Mouse (Mus musculus) intestine, embryonic 15.5 days (tissue): ENCODE data around the gene Ap2b1. TPM values are rescaled to one million over a fixed set of nuclear protein-coding genes. Genes with fewer than 3 reads are reported as not detected.
A peak's percentile ranks its signal among the peaks of the same experiment; 100 is the strongest.
"Not testable (repeated sequence)": the region's sequence is repeated elsewhere in the genome, so short reads cannot be mapped to it uniquely, and the experiment has no call there.

ENCODE experiments used
- ATAC-seq: fragments of 200-750 bp; cut with Nextera tagmentation; 2 replicates; pipeline ENCODE4 v1.8.0; 2017; ENCODE audit warnings: moderate TSS enrichment, moderate library complexity
- H3K27ac ChIP-seq: fragments of 300-500 bp; sonication (generic); 2 replicates; pipeline ENCODE4 v1.5.1; 2015; ENCODE audit warnings: mild to moderate bottlenecking, inconsistent platforms
- H3K27me3 ChIP-seq: fragments of 300-500 bp; sonication (generic); replicated peaks from 2 replicates; pipeline ENCODE4 v1.6.1; 2015; ENCODE audit warnings: inconsistent platforms
- H3K36me3 ChIP-seq: fragments of 300-500 bp; sonication (generic); 2 replicates; pipeline ENCODE4 v1.6.1; 2015; ENCODE audit warnings: inconsistent platforms
- H3K4me1 ChIP-seq: fragments of 300-500 bp; sonication (generic); replicated peaks from 2 replicates; pipeline ENCODE4 v1.6.1; 2015; ENCODE audit warnings: inconsistent platforms
- H3K4me2 ChIP-seq: fragments of 300-500 bp; sonication (generic); replicated peaks from 2 replicates; pipeline ENCODE4 v1.6.1; 2015; ENCODE audit warnings: mild to moderate bottlenecking, inconsistent platforms
- H3K4me3 ChIP-seq: fragments of 300-500 bp; sonication (generic); replicated peaks from 2 replicates; pipeline ENCODE4 v1.5.1; 2015; ENCODE audit warnings: inconsistent platforms
- H3K9ac ChIP-seq: fragments of 300-500 bp; sonication (generic); 2 replicates; pipeline ENCODE4 v1.6.1; 2015; ENCODE audit warnings: inconsistent platforms
- H3K9me3 ChIP-seq: fragments of 300-500 bp; sonication (generic); 2 replicates; pipeline ENCODE4 v1.6.1; 2016; ENCODE audit warnings: inconsistent platforms
- WGBS: fragments of 180-500 bp; shearing (Covaris S2); methylation state at CpG from one replicate; pipeline ENCODE4 v1.1.7; 2015; 5-methylcytosine and 5-hydroxymethylcytosine counted together
- polyA plus RNA-seq: library from polyadenylated mRNA; unstranded; fragments of >200 nt; fragmentation: Nextera tagmentation; extraction: Ambion mirVana; gene quantifications from 2 replicates; pipeline ENCODE4 v1.2.1, GENCODE M21; 2015

The Ap2b1 gene
- polyA plus RNA-seq, 1 experiment from 2014 or later: 51.0 TPM

DNA sequence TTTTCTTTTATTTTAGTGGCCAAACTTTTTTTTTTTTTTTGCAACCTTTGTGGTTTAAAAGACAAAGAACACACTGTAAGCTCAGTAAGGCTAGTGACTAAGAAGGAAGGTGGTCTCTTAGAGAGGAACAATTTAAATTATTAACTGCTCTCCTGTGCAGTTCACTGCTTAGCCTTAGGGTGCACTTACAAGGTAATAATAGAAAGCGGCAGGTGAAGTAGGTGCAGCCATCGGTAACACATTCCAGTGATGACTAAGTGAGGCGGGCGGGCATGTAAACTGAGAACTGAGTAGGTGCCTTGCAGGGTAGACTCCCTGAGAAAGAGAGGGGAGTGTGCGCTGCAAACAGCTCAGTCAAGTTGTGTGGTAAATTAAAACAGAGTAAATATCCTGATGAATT, 4.9 kb downstream of the Ap2b1 start:
- H3K4me1 ChIP-seq: peaks cover 12% of the 10 kb centered on the region
- no peak overlapping the region for H3K27ac ChIP-seq
- ATAC-seq: no peak
- H3K9me3 ChIP-seq: no peaks in the 10 kb centered on the region
- WGBS: 31% methylated on average over 5 of the region's 5 CpGs
- H3K4me3 ChIP-seq: peak overlapping the region; percentile 87; the same call in 1 of the 2 replicates
- no peaks in the 10 kb centered on the region for H3K36me3 ChIP-seq
- peak overlapping the region; percentile 11; the same call in 1 of the 2 replicates for H3K9ac ChIP-seq
- no peaks in the 10 kb centered on the region for H3K27me3 ChIP-seq
- peak overlapping the region; percentile 71 for H3K4me2 ChIP-seq

- no peaks in the 10 kb centered on the region for H3K9me3 ChIP-seq
- no peak overlapping the region for H3K27ac ChIP-seq
- H3K4me2 ChIP-seq: 0 out of 2 replicates have a peak overlapping the region, but pooled peaks have one; percentile 71
- H3K4me3 ChIP-seq: no peak overlapping the region
- H3K4me1 ChIP-seq: peaks cover 12% of the 10 kb centered on the region
- 84% methylated on average over 2 of the region's 2 CpGs for WGBS
- no peaks in the 10 kb centered on the region for H3K36me3 ChIP-seq
- ATAC-seq: no peak
- no peak overlapping the region for H3K9ac ChIP-seq
- no peaks in the 10 kb centered on the region for H3K27me3 ChIP-seq
Observed at GRCm38 (mm10) chr11:83304485-83304884, 5.7 kb downstream of the Ap2b1 start.

- 72% methylated on average over 4 of the region's 4 CpGs for WGBS
Observed at GRCm38 (mm10) chr11:83306700-83307253, 8.0 kb downstream of the Ap2b1 start.

GRCm38 (mm10) chr11:83312471-83312870, 13.6 kb downstream of the Ap2b1 start:
- peaks cover 3% of the 10 kb centered on the region; the same call in 1 of the 2 replicates for H3K36me3 ChIP-seq

More at GRCm38 (mm10) chr11:83306700-83307253, 8.0 kb downstream of the Ap2b1 start:
- Histone ChIP-seq H3K27me3 (no peaks in the 10 kb centered on the region), H3K36me3 (no peaks in the 10 kb centered on the region), H3K4me2 (no peak overlapping the region), H3K9me3 (no peaks in the 10 kb centered on the region), H3K4me1 (peaks cover 12% of the 10 kb centered on the region), H3K27ac (no peak overlapping the region), H3K4me3 (no peak overlapping the region), H3K9ac (no peak overlapping the region)
- ATAC-seq: no peak

DNA sequence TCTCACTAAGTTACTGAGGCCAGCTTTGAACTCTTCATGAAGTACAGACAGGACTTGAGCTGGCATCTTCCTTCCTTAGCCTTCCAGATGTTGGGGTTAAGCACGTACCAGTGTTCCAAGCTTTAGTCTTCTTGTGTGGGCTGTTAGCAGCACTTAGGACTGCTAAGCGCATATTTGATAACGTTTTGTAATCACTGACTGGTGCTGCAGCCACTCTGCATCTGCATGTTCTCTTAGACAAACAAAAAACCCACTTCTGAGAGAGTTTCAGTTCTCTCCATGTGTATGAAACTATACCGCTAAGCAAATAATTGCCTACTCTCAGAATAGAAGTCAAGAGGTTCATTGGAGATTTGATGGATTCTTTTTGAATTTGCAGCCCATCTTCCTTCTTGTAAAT, 20.2 kb downstream of the Ap2b1 start:
- Histone ChIP-seq H3K36me3 (peaks cover 18% of the 10 kb centered on the region), H3K4me3 (no peak overlapping the region), H3K9ac (no peak overlapping the region), H3K27ac (no peak overlapping the region), H3K4me2 (no peak overlapping the region), H3K27me3 (no peaks in the 10 kb centered on the region), H3K9me3 (no peaks in the 10 kb centered on the region), H3K4me1 (no peaks in the 10 kb centered on the region)
- 80% methylated on average over 4 of the region's 4 CpGs for WGBS
- no peak for ATAC-seq

More at GRCm38 (mm10) chr11:83312471-83312870, 13.6 kb downstream of the Ap2b1 start:
- Histone ChIP-seq H3K27me3 (no peaks in the 10 kb centered on the region), H3K4me3 (no peak overlapping the region), H3K9me3 (no peaks in the 10 kb centered on the region), H3K9ac (no peak overlapping the region), H3K4me2 (no peak overlapping the region), H3K27ac (no peak overlapping the region), H3K4me1 (no peaks in the 10 kb centered on the region)
- WGBS: 82% methylated on average over 5 of the region's 5 CpGs
- no peak for ATAC-seq

GRCm38 (mm10) chr11:83326692-83327091, 27.9 kb downstream of the Ap2b1 start:
- H3K4me1 ChIP-seq, H3K27me3 ChIP-seq, H3K4me2 ChIP-seq, H3K9ac ChIP-seq, H3K4me3 ChIP-seq, H3K27ac ChIP-seq, H3K9me3 ChIP-seq, ATAC-seq: not testable (repeated sequence)
- peaks cover 26% of the 10 kb centered on the region for H3K36me3 ChIP-seq
- WGBS: 88% methylated on average over 3 of the region's 3 CpGs

- H3K36me3 ChIP-seq: peaks cover 19% of the 10 kb centered on the region
Observed at GRCm38 (mm10) chr11:83327427-83327826, 28.6 kb downstream of the Ap2b1 start.

GRCm38 (mm10) chr11:83335826-83336225, 37.0 kb downstream of the Ap2b1 start:
- H3K27ac ChIP-seq: no peak overlapping the region
- H3K27me3 ChIP-seq: no peaks in the 10 kb centered on the region
- H3K4me1 ChIP-seq: no peaks in the 10 kb centered on the region
- H3K9me3 ChIP-seq: no peaks in the 10 kb centered on the region
- no peak overlapping the region for H3K9ac ChIP-seq
- H3K4me2 ChIP-seq: no peak overlapping the region
- peaks cover 14% of the 10 kb centered on the region for H3K36me3 ChIP-seq
- 87% methylated on average over 7 of the region's 7 CpGs for WGBS
- no peak for ATAC-seq
- no peak overlapping the region for H3K4me3 ChIP-seq

More at GRCm38 (mm10) chr11:83327427-83327826, 28.6 kb downstream of the Ap2b1 start:
- Histone ChIP-seq H3K9ac (no peak overlapping the region), H3K27me3 (no peaks in the 10 kb centered on the region), H3K4me3 (no peak overlapping the region), H3K27ac (no peak overlapping the region), H3K4me2 (no peak overlapping the region), H3K4me1 (no peaks in the 10 kb centered on the region), H3K9me3 (no peaks in the 10 kb centered on the region)
- WGBS: 61% methylated on average over 3 of the region's 3 CpGs
- no peak for ATAC-seq

GRCm38 (mm10) chr11:83339705-83340104, 40.9 kb downstream of the Ap2b1 start:
- Histone ChIP-seq H3K36me3 (peaks cover 26% of the 10 kb centered on the region), H3K4me1 (no peaks in the 10 kb centered on the region), H3K9me3 (no peaks in the 10 kb centered on the region), H3K4me2 (no peak overlapping the region), H3K9ac (no peak overlapping the region), H3K4me3 (no peak overlapping the region), H3K27ac (no peak overlapping the region), H3K27me3 (no peaks in the 10 kb centered on the region)
- 81% methylated on average over 2 of the region's 2 CpGs for WGBS
- ATAC-seq: no peak

GRCm38 (mm10) chr11:83341716-83342245, 43.0 kb downstream of the Ap2b1 start:
- Histone ChIP-seq H3K4me2 (no peak overlapping the region), H3K4me1 (no peaks in the 10 kb centered on the region), H3K9ac (no peak overlapping the region), H3K4me3 (no peak overlapping the region), H3K36me3 (peaks cover 17% of the 10 kb centered on the region), H3K27me3 (no peaks in the 10 kb centered on the region), H3K9me3 (no peaks in the 10 kb centered on the region), H3K27ac (no peak overlapping the region)
- ATAC-seq: no peak
- 77% methylated on average over 3 of the region's 3 CpGs for WGBS

DNA sequence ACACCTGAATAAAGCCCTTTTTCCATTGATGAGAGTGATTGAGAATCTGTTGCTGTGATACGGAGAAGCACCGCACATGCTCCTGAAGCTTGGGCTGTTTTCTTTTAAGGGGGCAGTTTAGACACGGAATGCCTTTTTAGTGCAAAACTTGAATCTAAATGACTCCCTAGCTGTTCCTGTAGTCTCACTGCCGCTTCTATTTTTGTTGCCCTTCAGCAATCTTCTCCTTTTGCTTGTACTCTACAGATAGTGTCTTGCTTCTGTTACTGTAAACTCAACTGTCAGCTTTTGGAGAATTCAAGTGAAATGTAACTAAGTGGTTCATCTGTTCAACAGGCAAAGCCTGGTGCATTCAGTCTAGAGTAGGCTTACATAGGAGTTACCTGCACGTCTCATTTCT, 56.6 kb downstream of the Ap2b1 start:
- no peak overlapping the region for H3K4me2 ChIP-seq
- no peaks in the 10 kb centered on the region for H3K4me1 ChIP-seq
- WGBS: 91% methylated on average over 5 of the region's 5 CpGs
- H3K4me3 ChIP-seq: no peak overlapping the region
- no peaks in the 10 kb centered on the region for H3K27me3 ChIP-seq
- H3K36me3 ChIP-seq: peaks cover 10% of the 10 kb centered on the region
- no peak for ATAC-seq
- H3K9me3 ChIP-seq: no peaks in the 10 kb centered on the region
- H3K27ac ChIP-seq: no peak overlapping the region
- H3K9ac ChIP-seq: no peak overlapping the region

- 69% methylated on average over 3 of the region's 3 CpGs for WGBS
Observed at GRCm38 (mm10) chr11:83357421-83357820, 58.6 kb downstream of the Ap2b1 start.

GRCm38 (mm10) chr11:83364656-83365055, 65.8 kb downstream of the Ap2b1 start:
- H3K27ac ChIP-seq: no peak overlapping the region
- no peaks in the 10 kb centered on the region for H3K9me3 ChIP-seq
- no peaks in the 10 kb centered on the region for H3K27me3 ChIP-seq
- no peak overlapping the region for H3K4me2 ChIP-seq
- H3K36me3 ChIP-seq: peaks cover 8% of the 10 kb centered on the region; the same call in 1 of the 2 replicates
- H3K4me3 ChIP-seq: no peak overlapping the region
- ATAC-seq: no peak
- H3K9ac ChIP-seq: no peak overlapping the region
- no peaks in the 10 kb centered on the region for H3K4me1 ChIP-seq
- WGBS: 96% methylated on average over 6 of the region's 6 CpGs

More at GRCm38 (mm10) chr11:83357421-83357820, 58.6 kb downstream of the Ap2b1 start:
- Histone ChIP-seq H3K4me2 (no peak overlapping the region), H3K27ac (no peak overlapping the region), H3K9ac (no peak overlapping the region), H3K4me1 (no peaks in the 10 kb centered on the region), H3K4me3 (no peak overlapping the region), H3K36me3 (no peaks in the 10 kb centered on the region), H3K9me3 (no peaks in the 10 kb centered on the region), H3K27me3 (no peaks in the 10 kb centered on the region)
- ATAC-seq: no peak
